Mouse (Mus musculus) spleen, adult 2 months (tissue): Measurements from ENCODE around the gene Neurl4.

Source experiments
- CTCF ChIP-seq: fragments of 200-500 bp; IDR thresholded peaks from 2 replicates; pipeline ENCODE4 v1.5.1; 2011; ENCODE audit warnings: mild to moderate bottlenecking, inconsistent platforms; ENCODE audit not compliant: insufficient read depth, insufficient read length, insufficient replicate concordance; ENCODE audit errors: extremely low read depth
- POLR2A ChIP-seq: fragments of 200-500 bp; IDR thresholded peaks from 2 replicates; pipeline ENCODE4 v1.6.1; 2011; ENCODE audit warnings: low read depth, low read length, inconsistent platforms

DNA sequence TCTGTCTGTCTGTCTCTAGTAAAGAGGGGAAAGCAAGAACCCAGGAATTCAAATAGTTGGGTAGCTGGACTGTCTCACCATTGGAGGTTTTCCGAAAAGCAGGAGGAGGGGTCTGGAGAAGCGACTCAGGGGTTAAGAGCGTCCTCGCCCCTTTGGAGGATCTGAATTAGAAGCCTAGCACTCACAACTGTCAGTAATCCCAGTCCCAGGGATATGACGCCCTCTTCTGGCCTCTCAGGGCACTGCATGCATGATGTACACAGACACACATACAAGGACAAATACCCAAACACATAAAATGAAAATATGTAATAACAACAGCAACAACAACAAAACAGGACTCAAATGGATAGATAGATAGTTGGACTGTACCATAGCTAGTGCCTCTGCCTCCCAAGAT, 59.7 kb downstream of the Neurl4 start:
- TF ChIP-seq POLR2A (no peak), CTCF (no peak)
